Mouse (Mus musculus) small intestine, adult 2 months (tissue): ENCODE data around the gene R3hdm1.

ENCODE experiments used
- CTCF ChIP-seq: fragments of 200-500 bp; IDR thresholded peaks from 2 replicates; pipeline ENCODE4 v1.5.1; 2012; ENCODE audit warnings: low read depth, mild to moderate bottlenecking, control low read depth, inconsistent platforms, low read length, moderate library complexity, mixed read lengths; ENCODE audit not compliant: insufficient replicate concordance, insufficient read length; ENCODE audit errors: extremely low read depth
- POLR2A ChIP-seq: fragments of 200-500 bp; IDR thresholded peaks from 2 replicates; pipeline ENCODE4 v1.6.1; 2012; ENCODE audit warnings: low read depth, mild to moderate bottlenecking, control low read depth, inconsistent platforms, low read length, moderate library complexity

- no peak for TF ChIP-seq CTCF
- TF ChIP-seq POLR2A = no peak
Observed at GRCm38 (mm10) chr1:128281753-128282152, 178.7 kb downstream of the R3hdm1 start.
